Mouse (Mus musculus) forebrain, embryonic 13.5 days (tissue): ENCODE data around the gene Rab31. TPM values are rescaled to one million over a fixed set of nuclear protein-coding genes. Genes with fewer than 3 reads are reported as not detected.
A peak's percentile ranks its signal among the peaks of the same experiment; 100 is the strongest.

Experiments used
- ATAC-seq: fragments of 200-750 bp; cut with Nextera tagmentation; 2 replicates; pipeline ENCODE4 v1.8.0; 2017
- H3K27ac ChIP-seq: fragments of 300-500 bp; sonication (generic); 2 replicates; pipeline ENCODE4 v1.5.1; 2015; ENCODE audit warnings: inconsistent platforms, mild to moderate bottlenecking, moderate library complexity
- H3K27me3 ChIP-seq: fragments of 300-500 bp; sonication (generic); 2 replicates; pipeline ENCODE4 v1.6.1; 2015; ENCODE audit warnings: mild to moderate bottlenecking, inconsistent platforms
- H3K36me3 ChIP-seq: fragments of 300-500 bp; sonication (generic); 2 replicates; pipeline ENCODE4 v1.6.1; 2015; ENCODE audit warnings: mild to moderate bottlenecking, inconsistent platforms; ENCODE audit not compliant: poor library complexity, severe bottlenecking
- H3K4me1 ChIP-seq: fragments of 300-500 bp; sonication (generic); 2 replicates; pipeline ENCODE4 v1.6.1; 2015; ENCODE audit warnings: inconsistent platforms
- H3K4me2 ChIP-seq: fragments of 300-500 bp; sonication (generic); 2 replicates; pipeline ENCODE4 v1.6.1; 2015; ENCODE audit warnings: inconsistent platforms, mild to moderate bottlenecking, moderate library complexity
- H3K4me3 ChIP-seq: fragments of 300-500 bp; sonication (generic); 2 replicates; pipeline ENCODE4 v1.5.1; 2015; ENCODE audit warnings: mild to moderate bottlenecking, inconsistent platforms
- H3K9ac ChIP-seq: fragments of 300-500 bp; sonication (generic); 2 replicates; pipeline ENCODE4 v1.6.1; 2015; ENCODE audit warnings: mild to moderate bottlenecking, inconsistent platforms
- H3K9me3 ChIP-seq: fragments of 300-500 bp; sonication (generic); replicated peaks from 2 replicates; pipeline ENCODE4 v1.6.1; 2016; ENCODE audit warnings: inconsistent platforms
- WGBS: fragments of 180-500 bp; shearing (Covaris S2); methylation state at CpG from one replicate; pipeline ENCODE4 v1.1.7; 2015; 5-methylcytosine and 5-hydroxymethylcytosine counted together
- polyA plus RNA-seq: library from polyadenylated mRNA; unstranded; fragments of >200 nt; fragmentation: Nextera tagmentation; extraction: Ambion mirVana; gene quantifications from 2 replicates; pipeline ENCODE4 v1.2.1, GENCODE M21; 2015

Gene Rab31
- polyA plus RNA-seq, 1 experiment from 2014 or later, result 66.6 TPM

- Histone ChIP-seq H3K9ac (no peak overlapping the region), H3K36me3 (no peaks in the 10 kb centered on the region), H3K4me2 (no peak overlapping the region), H3K9me3 (no peaks in the 10 kb centered on the region; the same call in 1 of the 2 replicates), H3K4me3 (no peak overlapping the region), H3K27ac (no peak overlapping the region), H3K4me1 (no peaks in the 10 kb centered on the region), H3K27me3 (no peaks in the 10 kb centered on the region)
- WGBS, result 90% methylated on average over 6 of the region's 6 CpGs
- ATAC-seq, result no peak
These were observed 147.0 kb downstream of the Rab31 start for GRCm38 (mm10) chr17:65625563-65625962.

DNA sequence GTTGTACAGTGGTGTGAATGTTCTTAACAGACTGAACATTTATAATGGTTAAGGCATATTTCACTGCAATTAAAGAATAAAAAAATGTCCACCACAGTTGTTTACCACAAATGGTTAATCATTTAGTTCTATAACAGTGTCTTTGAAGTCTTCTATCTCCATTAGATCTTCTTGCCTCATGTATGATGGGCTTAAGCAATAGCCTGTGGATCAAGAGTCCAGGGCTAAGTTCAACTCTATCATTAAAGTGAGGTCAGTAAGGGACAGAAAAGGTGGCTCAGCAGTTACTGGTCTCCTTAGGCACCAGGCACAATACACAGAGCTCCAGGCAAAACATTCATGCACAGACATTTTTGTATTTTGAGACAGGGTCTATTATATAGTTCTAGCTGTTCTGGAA lies 149.4 kb downstream of the Rab31 start:
- H3K4me3 ChIP-seq, result no peak overlapping the region

GRCm38 (mm10) chr17:65618431-65618830 lies 154.1 kb downstream of the Rab31 start:
- ATAC-seq, result no peak
- Histone ChIP-seq H3K27ac (no peak overlapping the region), H3K36me3 (no peaks in the 10 kb centered on the region), H3K9me3 (no peaks in the 10 kb centered on the region), H3K4me1 (peaks cover 7% of the 10 kb centered on the region; the same call in 1 of the 2 replicates), H3K9ac (no peak overlapping the region), H3K4me3 (no peak overlapping the region), H3K27me3 (no peaks in the 10 kb centered on the region), H3K4me2 (no peak overlapping the region)
- WGBS, result 87% methylated on average over 2 of the region's 2 CpGs

More for the DNA sequence above, 149.4 kb downstream of the Rab31 start:
- H3K9me3 ChIP-seq, result no peaks in the 10 kb centered on the region; the same call in 1 of the 2 replicates
- no peak for ATAC-seq
- H3K9ac ChIP-seq, result no peak overlapping the region
- no peaks in the 10 kb centered on the region for H3K27me3 ChIP-seq
- H3K4me2 ChIP-seq, result no peak overlapping the region
- H3K4me1 ChIP-seq, result no peaks in the 10 kb centered on the region
- H3K27ac ChIP-seq, result no peak overlapping the region
- no peaks in the 10 kb centered on the region for H3K36me3 ChIP-seq

DNA sequence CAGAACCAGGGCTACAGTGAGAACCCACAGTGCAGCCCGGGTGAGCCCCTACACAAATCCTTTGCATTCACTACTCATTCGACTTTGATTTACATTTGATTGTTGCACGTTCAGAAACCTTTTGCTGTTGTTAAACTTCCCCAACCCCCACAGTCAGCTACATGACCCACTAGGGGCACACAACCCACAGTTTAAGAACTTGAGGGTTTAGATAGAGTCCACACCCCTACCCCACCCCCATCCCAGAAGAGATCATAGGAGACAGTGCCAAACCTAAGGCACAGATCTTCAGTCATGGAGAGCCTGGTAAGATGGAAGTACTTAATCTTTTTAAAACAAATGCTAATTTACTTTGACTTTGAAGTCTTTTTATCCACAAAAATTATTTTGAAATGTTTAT lies 156.9 kb downstream of the Rab31 start:
- H3K4me3 ChIP-seq, result no peak overlapping the region
- H3K27ac ChIP-seq, result no peak overlapping the region
- H3K27me3 ChIP-seq, result no peaks in the 10 kb centered on the region
- 29% methylated on average over 3 of the region's 3 CpGs for WGBS
- no peaks in the 10 kb centered on the region for H3K36me3 ChIP-seq
- no peaks in the 10 kb centered on the region for H3K9me3 ChIP-seq
- ATAC-seq, result no peak
- H3K4me1 ChIP-seq, result peaks cover 20% of the 10 kb centered on the region
- no peak overlapping the region for H3K9ac ChIP-seq
- no peak overlapping the region for H3K4me2 ChIP-seq

DNA sequence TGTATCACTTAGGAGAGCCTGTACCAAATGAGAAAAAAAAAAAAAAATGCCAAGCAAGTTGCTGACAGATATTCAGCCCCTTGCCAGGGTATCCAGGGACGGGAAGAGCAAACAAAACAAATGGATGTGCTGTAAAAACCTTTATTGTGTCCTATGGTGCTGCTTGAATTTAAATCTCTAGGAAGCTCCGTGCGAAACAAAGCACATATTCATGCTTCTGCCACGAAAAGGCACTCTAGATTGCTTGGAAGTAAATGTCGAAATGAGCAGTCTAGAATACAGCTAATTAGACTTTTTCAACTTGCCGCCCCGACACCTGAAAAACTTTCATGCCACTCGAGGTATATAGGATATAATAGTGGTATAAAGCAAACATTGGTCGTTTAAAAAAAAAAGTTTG lies 158.1 kb downstream of the Rab31 start:
- H3K27me3 ChIP-seq, result no peaks in the 10 kb centered on the region
- H3K9me3 ChIP-seq, result no peaks in the 10 kb centered on the region
- peaks cover 29% of the 10 kb centered on the region for H3K4me1 ChIP-seq
- H3K4me3 ChIP-seq, result peak overlapping the region; percentile 82
- peak overlapping the region; percentile 99 for H3K9ac ChIP-seq
- H3K36me3 ChIP-seq, result no peaks in the 10 kb centered on the region
- H3K4me2 ChIP-seq, result peak overlapping the region; percentile 71
- 1% methylated on average over 9 of the region's 9 CpGs for WGBS
- peak overlapping the region; percentile 99 for H3K27ac ChIP-seq
- no peak for ATAC-seq

DNA sequence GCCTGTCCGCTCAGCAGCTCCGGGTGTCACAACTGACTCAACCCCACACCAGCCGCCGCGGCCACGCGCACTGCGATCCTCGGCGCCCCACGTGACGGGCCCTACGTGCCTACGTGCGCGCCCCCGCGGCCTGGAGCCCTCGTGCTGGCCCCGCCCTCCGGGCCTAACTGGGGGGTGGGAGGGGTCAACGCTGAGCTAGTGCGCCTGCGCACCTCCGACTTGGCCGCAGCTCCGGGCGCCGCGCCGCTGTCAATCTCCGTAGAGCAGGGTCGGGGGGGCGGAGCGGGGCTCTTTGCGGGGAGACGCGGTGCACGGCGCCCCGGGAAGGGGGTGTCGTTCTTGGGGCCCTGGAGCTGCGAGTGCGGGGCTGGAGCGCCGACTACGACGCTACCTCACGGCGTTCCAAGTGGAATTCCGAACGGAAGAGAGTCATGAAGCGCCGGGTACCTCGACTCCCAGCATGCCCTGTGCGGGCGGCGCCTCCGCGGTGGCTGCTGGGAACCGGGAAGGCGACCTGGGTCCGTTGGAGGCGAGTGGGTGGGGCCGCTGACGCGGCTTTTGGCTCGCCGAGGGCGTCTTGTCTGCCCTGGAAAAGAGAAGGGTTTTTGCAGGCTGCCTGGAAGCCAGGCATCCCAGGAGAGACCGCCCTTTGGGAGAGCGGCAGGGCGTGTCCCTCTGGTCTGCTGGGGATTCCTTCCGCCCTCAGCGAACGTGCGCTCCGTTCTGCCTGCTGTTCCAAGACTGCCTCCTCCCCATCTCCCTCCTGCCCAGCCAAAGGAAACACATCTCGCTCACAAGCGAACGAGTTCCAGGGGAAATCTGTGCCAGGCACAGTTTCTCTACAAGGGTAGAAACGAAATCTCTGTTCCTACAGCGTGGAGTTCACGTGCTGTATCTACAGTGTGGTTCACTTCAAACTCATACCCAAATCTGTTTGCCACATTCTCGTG lies 158.8 kb downstream of the Rab31 start, which contains the start of gene Vapa:
TSS of gene Vapa (minus strand) at position 93 of the 950 bp plus-strand sequence.
- under 1% methylated on average over 84 of the region's 85 CpGs for WGBS
- ATAC-seq, result peak; percentile 94

DNA sequence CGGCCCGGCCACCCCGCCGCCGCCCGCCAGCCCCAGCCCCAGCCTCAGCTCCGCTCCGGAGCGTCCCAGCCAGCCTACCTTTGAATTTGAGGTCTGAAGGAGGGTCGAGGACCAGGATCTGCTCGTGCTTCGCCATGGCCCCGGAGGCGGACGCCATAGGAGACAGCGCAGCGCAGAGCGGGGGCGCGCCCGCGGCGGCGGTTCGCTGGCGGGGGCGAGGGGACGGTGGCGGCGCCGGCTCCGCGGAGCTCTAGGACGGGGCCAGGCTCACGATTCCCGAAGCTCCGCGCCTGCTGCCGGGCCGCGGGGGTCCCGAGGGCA lies 159.4 kb downstream of the Rab31 start:
- peak; percentile 79 for ATAC-seq
- Histone ChIP-seq H3K4me2 (peak overlapping the region; percentile 79), H3K9ac (peak overlapping the region; percentile 99), H3K9me3 (no peaks in the 10 kb centered on the region), H3K27ac (peak overlapping the region; percentile 99), H3K36me3 (no peaks in the 10 kb centered on the region), H3K4me1 (peaks cover 41% of the 10 kb centered on the region), H3K27me3 (no peaks in the 10 kb centered on the region), H3K4me3 (peak overlapping the region; percentile 82)
- WGBS, result under 1% methylated on average over 29 of the region's 42 CpGs

More for the DNA sequence above, 158.8 kb downstream of the Rab31 start, which contains the start of gene Vapa:
- Histone ChIP-seq H3K4me2 (peak within 1 kb of the TSS; percentile 79), H3K9me3 (no peaks in the 10 kb centered on the region), H3K36me3 (no peaks in the 10 kb centered on the region), H3K27ac (peak within 1 kb of the TSS; percentile 99), H3K4me3 (peak within 1 kb of the TSS; percentile 82), H3K9ac (peak within 1 kb of the TSS; percentile 99), H3K4me1 (peaks cover 36% of the 10 kb centered on the region), H3K27me3 (no peaks in the 10 kb centered on the region)

DNA sequence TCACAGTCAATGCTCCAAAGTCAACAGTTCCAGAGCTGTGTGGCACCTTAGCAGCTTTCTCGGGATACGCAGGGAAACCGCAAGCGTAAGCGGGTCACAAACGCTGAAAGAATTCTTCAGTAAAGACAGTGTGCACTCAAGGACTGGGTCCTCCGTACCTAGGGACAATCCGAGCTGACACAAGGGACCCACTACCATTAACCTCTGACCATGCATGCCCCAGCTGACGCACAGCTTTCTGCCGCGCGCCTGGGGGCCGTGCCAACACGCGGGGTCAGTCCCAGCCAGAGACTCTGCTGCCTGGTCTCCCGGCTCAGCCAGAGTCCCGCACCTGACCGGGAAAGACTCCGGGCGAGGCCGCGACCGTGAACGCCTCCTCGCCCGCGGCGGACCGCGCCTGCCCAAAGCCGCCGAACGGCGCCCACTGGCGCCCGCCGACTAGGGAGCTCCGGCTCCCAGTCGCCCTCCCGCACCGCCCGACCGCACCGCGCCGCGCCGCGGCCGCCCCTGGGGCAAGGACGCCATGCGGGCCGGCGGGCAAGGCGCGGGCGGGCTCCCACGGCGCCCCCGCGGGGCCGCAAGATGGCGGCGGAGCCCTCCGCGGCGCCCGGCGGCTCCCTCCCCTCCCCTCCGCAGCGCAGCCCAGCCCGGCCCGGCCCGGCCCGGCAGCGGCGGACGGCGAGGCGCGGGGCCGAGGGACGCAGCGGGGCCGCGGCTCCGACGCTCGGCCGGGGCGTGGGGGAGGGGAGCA lies 160.0 kb downstream of the Rab31 start:
- peak overlapping the region; percentile 79 for H3K4me2 ChIP-seq
- H3K9me3 ChIP-seq, result no peaks in the 10 kb centered on the region
- WGBS, result 0% methylated on average over 44 of the region's 91 CpGs
- H3K36me3 ChIP-seq, result no peaks in the 10 kb centered on the region
- H3K9ac ChIP-seq, result peak overlapping the region; percentile 99
- peak; percentile 44 for ATAC-seq
- H3K4me1 ChIP-seq, result peaks cover 47% of the 10 kb centered on the region
- peak overlapping the region; percentile 99 for H3K27ac ChIP-seq
- peak overlapping the region; percentile 82 for H3K4me3 ChIP-seq
- H3K27me3 ChIP-seq, result no peaks in the 10 kb centered on the region

GRCm38 (mm10) chr17:65611721-65612120 lies 160.8 kb downstream of the Rab31 start:
- H3K4me1 ChIP-seq, result peaks cover 52% of the 10 kb centered on the region
- H3K4me2 ChIP-seq, result peak overlapping the region; percentile 79
- no peaks in the 10 kb centered on the region for H3K36me3 ChIP-seq
- H3K9ac ChIP-seq, result peak overlapping the region; percentile 99
- ATAC-seq, result no peak
- H3K9me3 ChIP-seq, result no peaks in the 10 kb centered on the region
- no peak overlapping the region for H3K27ac ChIP-seq
- H3K4me3 ChIP-seq, result peak overlapping the region; percentile 82
- no peaks in the 10 kb centered on the region for H3K27me3 ChIP-seq
- whole genome bisulfite sequencing, result 7% methylated on average over 4 of the region's 4 CpGs

DNA sequence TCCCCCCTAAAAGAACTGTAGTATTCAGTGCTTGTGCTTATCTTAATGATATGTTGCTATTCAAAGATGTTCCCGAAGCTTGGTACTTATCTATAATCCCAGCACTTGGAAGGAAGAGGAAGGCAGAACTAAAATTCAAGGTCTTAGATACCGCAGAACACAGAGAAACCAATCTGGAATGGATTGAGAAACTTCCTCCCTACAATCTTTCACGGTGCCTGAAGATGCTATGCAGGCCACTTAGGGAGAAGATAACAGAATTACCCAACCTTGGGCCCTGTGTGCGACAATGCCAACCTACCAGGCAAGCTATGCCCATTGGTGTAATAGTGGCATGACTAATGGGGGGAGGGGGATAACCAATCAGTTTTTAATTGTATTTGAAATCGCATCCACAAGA lies 163.8 kb downstream of the Rab31 start:
- H3K9ac ChIP-seq, result no peak overlapping the region
- WGBS, result 87% methylated on average over 5 of the region's 5 CpGs
- H3K4me3 ChIP-seq, result no peak overlapping the region
- H3K27ac ChIP-seq, result no peak overlapping the region
- no peaks in the 10 kb centered on the region for H3K27me3 ChIP-seq
- H3K36me3 ChIP-seq, result no peaks in the 10 kb centered on the region
- no peaks in the 10 kb centered on the region for H3K9me3 ChIP-seq
- ATAC-seq, result no peak
- peaks cover 52% of the 10 kb centered on the region for H3K4me1 ChIP-seq
- H3K4me2 ChIP-seq, result no peak overlapping the region

DNA sequence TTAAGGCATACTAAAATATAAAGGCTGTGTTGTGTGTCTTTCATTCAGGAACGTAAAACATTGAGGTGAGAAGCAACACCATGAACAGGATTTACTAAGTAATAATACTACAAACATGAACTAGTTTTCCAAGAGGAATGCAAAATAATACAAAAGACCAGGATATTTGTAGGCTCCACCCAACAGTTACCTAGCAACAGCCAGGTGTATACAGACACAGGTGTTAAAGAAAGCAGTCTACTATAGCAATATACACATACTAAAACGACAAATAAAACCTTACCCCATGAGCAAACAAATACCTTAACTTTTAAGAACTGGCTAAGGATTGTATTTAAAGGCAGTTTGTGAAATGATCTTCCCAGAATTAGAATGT lies 164.3 kb downstream of the Rab31 start:
- H3K27ac ChIP-seq, result no peak overlapping the region
- no peak for ATAC-seq
- no peaks in the 10 kb centered on the region for H3K9me3 ChIP-seq
- no peaks in the 10 kb centered on the region for H3K27me3 ChIP-seq
- H3K4me1 ChIP-seq, result peaks cover 52% of the 10 kb centered on the region
- no peak overlapping the region for H3K4me2 ChIP-seq
- H3K36me3 ChIP-seq, result no peaks in the 10 kb centered on the region
- WGBS, result 79% methylated on average over 2 of the region's 2 CpGs
- no peak overlapping the region for H3K9ac ChIP-seq
- H3K4me3 ChIP-seq, result no peak overlapping the region
